In the genomic region with DNA sequence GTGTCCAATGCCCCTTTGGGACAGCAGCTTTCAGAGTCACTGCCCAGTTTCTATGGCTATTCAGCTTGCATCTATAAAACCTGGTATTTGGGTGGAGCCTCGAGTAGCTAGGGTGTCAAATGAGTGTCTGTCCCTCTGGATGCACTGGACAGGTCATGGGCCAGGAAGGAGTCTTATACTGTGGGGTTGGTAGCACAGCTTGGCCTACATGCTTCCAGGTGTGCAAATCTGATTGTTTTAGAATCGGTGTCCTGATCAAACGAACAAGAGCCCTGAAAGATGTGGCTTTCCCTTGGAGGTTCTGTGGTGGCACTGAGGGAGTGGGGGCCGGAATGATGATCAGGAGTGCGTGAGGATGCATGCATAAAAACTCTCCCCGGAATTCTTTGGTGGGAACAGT, we compare ENCODE assay signal across 22 mouse cellular contexts. TPM values are rescaled to one million over a fixed set of nuclear protein-coding genes. Genes with fewer than 3 reads are reported as not detected.
DNase-seq lines count a peak whose midpoint lies in the region; ATAC-seq lines count a peak whose summit lies in the region.
"Had no signal": no experiment of that assay in that cellular context is flagged by ENCODE, and none has a peak within 500 bp of the region (broad histone marks: within the 10 kb centered on the region; RNA-seq: fewer than 3 reads in every experiment).

No protein-coding gene starts in this region.

- H3K4me1 ChIP-seq in hindbrain, embryonic 10.5 days (replicated peaks), result no peaks in the 10 kb centered on the region
- no peaks in the 10 kb centered on the region for H3K4me1 ChIP-seq in hindbrain, embryonic 14.5 days (replicated peaks; ENCODE audit: control insufficient read depth, insufficient read depth, low read length)
- no peaks in the 10 kb centered on the region for H3K4me1 ChIP-seq in liver, embryonic 11.5 days (replicated peaks; ENCODE audit: control insufficient read depth, insufficient read depth, low read length)
- H3K4me1 ChIP-seq in liver, embryonic 12.5 days, result no peaks in the 10 kb centered on the region

- H3K9ac ChIP-seq in hindbrain, embryonic 14.5 days, result no peak overlapping the region
- no peak overlapping the region for H3K9ac ChIP-seq in liver, embryonic 11.5 days (ENCODE audit: low read depth, low read length)
- no peak overlapping the region for H3K9ac ChIP-seq in liver, embryonic 12.5 days

- peak; percentile 1 for DNase-seq in gastrocnemius, postnatal 10 days
- DNase-seq in gastrocnemius, postnatal 14 days, result no peak
- peak; percentile 55 for DNase-seq in heart, adult 11 months
- no peak for DNase-seq in heart, postnatal 4 days
- DNase-seq in hindbrain, embryonic 10.5 days (ENCODE audit: low spot score), result peak; percentile 1
- DNase-seq in hindbrain, embryonic 14.5 days (ENCODE audit: low spot score), result no peak
- DNase-seq in liver, embryonic 11.5 days (ENCODE audit: low spot score), result peak; percentile 22
- DNase-seq: adrenal gland, adult 2 months; adrenal gland, adult 8-10 months; adrenal gland, postnatal 10 days; adrenal gland, postnatal 14 days; adrenal gland, postnatal 25 days; adrenal gland, postnatal 36 days; B cell, adult 2 months; cerebellum, adult 11 months; cerebellum, adult 11-12 months had no signal

- H3K4me2 ChIP-seq in hindbrain, embryonic 14.5 days (replicated peaks), result no peak overlapping the region
- no peak overlapping the region for H3K4me2 ChIP-seq in liver, embryonic 11.5 days
- no peak overlapping the region for H3K4me2 ChIP-seq in liver, embryonic 12.5 days

- no peak overlapping the region for H3K27ac ChIP-seq in hindbrain, embryonic 10.5 days
- H3K27ac ChIP-seq in hindbrain, embryonic 14.5 days, result no peak overlapping the region
- no peak overlapping the region for H3K27ac ChIP-seq in liver, embryonic 11.5 days (ENCODE audit: low read depth, low read length)
- H3K27ac ChIP-seq in liver, embryonic 12.5 days, result no peak overlapping the region

- no peaks in the 10 kb centered on the region for H3K9me3 ChIP-seq in hindbrain, embryonic 10.5 days
- H3K9me3 ChIP-seq in hindbrain, embryonic 14.5 days (ENCODE audit: control insufficient read depth, low read length), result no peaks in the 10 kb centered on the region
- no peaks in the 10 kb centered on the region for H3K9me3 ChIP-seq in liver, embryonic 11.5 days (ENCODE audit: control insufficient read depth, low read length)
- H3K9me3 ChIP-seq in liver, embryonic 12.5 days (replicated peaks), result no peaks in the 10 kb centered on the region
- H3K9me3 ChIP-seq: G1E had no signal

- no peak overlapping the region for H3K4me3 ChIP-seq in hindbrain, embryonic 10.5 days
- H3K4me3 ChIP-seq in hindbrain, embryonic 14.5 days (replicated peaks; ENCODE audit: low read length), result no peak overlapping the region
- H3K4me3 ChIP-seq in liver, embryonic 11.5 days (ENCODE audit: low read depth, low read length), result no peak overlapping the region
- no peak overlapping the region for H3K4me3 ChIP-seq in liver, embryonic 12.5 days

- intact Hi-C loops in gastrocnemius, postnatal 14 days (cut with DNase I; ENCODE audit: low total_unique reads), result no loop called here

- no peaks in the 10 kb centered on the region for H3K36me3 ChIP-seq in hindbrain, embryonic 10.5 days
- no peaks in the 10 kb centered on the region for H3K36me3 ChIP-seq in hindbrain, embryonic 14.5 days (replicated peaks; ENCODE audit: control insufficient read depth, insufficient read depth)
- no peaks in the 10 kb centered on the region for H3K36me3 ChIP-seq in liver, embryonic 11.5 days (ENCODE audit: control insufficient read depth, insufficient read depth, low read length)
- no peaks in the 10 kb centered on the region for H3K36me3 ChIP-seq in liver, embryonic 12.5 days
- H3K36me3 ChIP-seq: G1E had no signal

- no peak for ATAC-seq in hindbrain, embryonic 14.5 days (ENCODE audit: low FRiP score)
- ATAC-seq in liver, embryonic 11.5 days (replicated peaks; ENCODE audit: low FRiP score), result no peak
- no peak for ATAC-seq in liver, embryonic 12.5 days
- ATAC-seq: activated CD4-positive, CD25-positive, alpha-beta regulatory T cell, adult 4 months; CD4-positive, CD25-positive, alpha-beta regulatory T cell, adult 4 months; Patski had no signal

- H3K27me3 ChIP-seq in hindbrain, embryonic 10.5 days (ENCODE audit: insufficient read depth, poor library complexity, severe bottlenecking), result 0 out of 2 replicates have a peak, but pooled peaks cover 3% of the 10 kb centered on the region
- H3K27me3 ChIP-seq in hindbrain, embryonic 14.5 days (ENCODE audit: control insufficient read depth, insufficient read depth, low read length), result no peaks in the 10 kb centered on the region
- no peaks in the 10 kb centered on the region for H3K27me3 ChIP-seq in liver, embryonic 11.5 days (replicated peaks; ENCODE audit: control insufficient read depth, insufficient read depth, low read length)
- H3K27me3 ChIP-seq in liver, embryonic 12.5 days (replicated peaks), result no peaks in the 10 kb centered on the region
- H3K27me3 ChIP-seq: Patski had no signal

- 89% methylated on average over 6 of the region's 6 CpGs for WGBS in hindbrain, embryonic 10.5 days
- WGBS in hindbrain, embryonic 14.5 days, result 89% methylated on average over 6 of the region's 6 CpGs
- WGBS in liver, embryonic 11.5 days, result 87% methylated on average over 6 of the region's 6 CpGs
- 73% methylated on average over 6 of the region's 6 CpGs for WGBS in liver, embryonic 12.5 days (ENCODE audit: insufficient replicate concordance)

RNA-seq across cellular contexts. Expression of a gene that starts 25.4 kb away (rescaled TPM):
- total RNA-seq in gastrocnemius, postnatal 10 days (2021), result 10 to 100 TPM; 10.6 to 12.4 TPM
- 10 to 100 TPM in 1 of 2 experiments, 1 to 10 TPM in 1; 8.2 to 11.4 TPM for total RNA-seq in gastrocnemius, postnatal 14 days (2021)
- 10 to 100 TPM; 16.2 to 16.9 TPM for total RNA-seq in heart, postnatal 4 days (2021)
- polyA plus RNA-seq in hindbrain, embryonic 10.5 days (2016; fragmentation: Nextera tagmentation; extraction: Ambion mirVana), result 17.5 and 30.7 TPM in 2 replicates
- 35.8 and 38.5 TPM in 2 replicates for polyA plus RNA-seq in hindbrain, embryonic 14.5 days (2014; fragmentation: Nextera tagmentation; extraction: Ambion mirVana)
- 4.5 and 4.8 TPM in 2 replicates for polyA plus RNA-seq in liver, embryonic 11.5 days (2014; fragmentation: Nextera tagmentation; extraction: Ambion mirVana)
- polyA plus RNA-seq in liver, embryonic 12.5 days (2016; fragmentation: Nextera tagmentation; extraction: Ambion mirVana), result 2.7 and 3.2 TPM in 2 replicates
- total RNA-seq: MEL had no signal
- polyA plus RNA-seq: G1E had no signal

Comparison
In these comparisons a context has a peak if more than half of its experiments do, and no peak if none do; other contexts are left out.
1. DNase-seq: peak in gastrocnemius, postnatal 10 days (single experiment), heart, adult 11 months (single experiment), hindbrain, embryonic 10.5 days (single experiment) and liver, embryonic 11.5 days (single experiment); none in gastrocnemius, postnatal 14 days (single experiment), heart, postnatal 4 days (single experiment) and hindbrain, embryonic 14.5 days (single experiment).